Mouse (Mus musculus) CD4-positive helper T cell, adult 2 months (primary cell): ENCODE data around the gene Spink8.
A peak's percentile ranks its signal among the peaks of the same experiment; 100 is the strongest.

Experiments used
- DNase-seq: peaks from one replicate; pipeline ENCODE4 v3.0.0-alpha.2; 2012; ENCODE audit warnings: low read depth, missing footprints, low spot score

The Spink8 gene

GRCm38 (mm10) chr9:109870983-109871572 lies 59.0 kb downstream of the Spink8 start:
- no peak for DNase-seq

GRCm38 (mm10) chr9:109874797-109875691 lies 63.0 kb downstream of the Spink8 start, which contains the start of gene Cdc25a:
TSS of gene Cdc25a (plus strand) at chr9:109875579.
- peak; percentile 100 for DNase-seq

- DNase-seq: peak; percentile 53
Observed at GRCm38 (mm10) chr9:109875695-109876601, 63.9 kb downstream of the Spink8 start.
